Mouse (Mus musculus): ENCODE results near the gene Spock1.

- TF ChIP-seq CTCF (IDR thresholded peaks at IDR 0.05; ENCODE audit: low read depth, low read length), result no peak
- TF ChIP-seq POLR2A (IDR thresholded peaks at IDR 0.05; ENCODE audit: extremely low read depth, insufficient read depth, low read length), result no peak
Measured at GRCm38 (mm10) chr13:57568404-57568803, 339.7 kb downstream of the Spock1 start.

All from liver, adult 2 months (tissue).